Mouse (Mus musculus) CH12.LX (cell line): Measurements from ENCODE around the gene Prss21. TPM values are rescaled to one million over a fixed set of nuclear protein-coding genes. Genes with fewer than 3 reads are reported as not detected.

ENCODE experiments used
- DNase-seq: peaks from one replicate; pipeline ENCODE4 v3.0.0-alpha.2; 2013; ENCODE audit errors: extremely low read depth
- H3K27ac ChIP-seq: 2 replicates; pipeline ENCODE4 v1.5.1; 2012; ENCODE audit warnings: low read depth, mild to moderate bottlenecking, control low read depth, moderate library complexity; ENCODE audit not compliant: insufficient read depth
- H3K27me3 ChIP-seq: replicated peaks from 2 replicates; pipeline ENCODE3; 2012; ENCODE audit warnings: inconsistent platforms
- H3K36me3 ChIP-seq, 2 experiments: replicated peaks in 1 of 2; 2 replicates each; pipeline versions ENCODE3 to v1.6.1; 2012; ENCODE audit warnings: inconsistent platforms in 1 of 2, low read length in 1 of 2, mild to moderate bottlenecking in 1 of 2, mixed read lengths in 1 of 2, moderate library complexity in 1 of 2; ENCODE audit not compliant: control insufficient read depth in 1 of 2, insufficient read depth in 1 of 2
- H3K4me1 ChIP-seq, 2 experiments: 2 replicates each; pipeline ENCODE4 v1.6.1; 2012; ENCODE audit warnings: inconsistent platforms in 1 of 2, moderate library complexity in 1 of 2; ENCODE audit not compliant: insufficient read depth in 2 of 2, control insufficient read depth in 1 of 2
- H3K4me2 ChIP-seq: 2 replicates; pipeline ENCODE4 v1.6.1; 2012; ENCODE audit warnings: low read depth, mild to moderate bottlenecking, control low read depth; ENCODE audit not compliant: poor library complexity, insufficient read depth, severe bottlenecking
- H3K4me3 ChIP-seq, 3 experiments: fragments of 150-350 bp in 1 of 3; sonication (generic) in 1 of 3; replicated peaks in 1 of 3; 2 replicates each; pipeline versions ENCODE3 to v1.5.1; 2011 to 2012; ENCODE audit warnings: low read depth in 2 of 3, low read length in 2 of 3, mild to moderate bottlenecking in 2 of 3, moderate library complexity in 2 of 3, control low read depth in 1 of 3, improper control_type of control experiment in 1 of 3, inconsistent platforms in 1 of 3, mixed read lengths in 1 of 3; ENCODE audit not compliant: poor library complexity in 1 of 3
- H3K79me2 ChIP-seq: replicated peaks from 2 replicates; pipeline ENCODE4 v1.6.1; 2012; ENCODE audit warnings: mild to moderate bottlenecking, moderate library complexity; ENCODE audit not compliant: control insufficient read depth, poor library complexity, insufficient read depth, severe bottlenecking; ENCODE audit errors: extremely low read depth
- H3K9ac ChIP-seq: 2 replicates; pipeline ENCODE4 v1.6.1; 2012; ENCODE audit warnings: low read depth, mild to moderate bottlenecking, control low read depth, moderate library complexity; ENCODE audit not compliant: insufficient read depth
- H3K9me3 ChIP-seq: replicated peaks from 2 replicates; pipeline ENCODE3; 2012; ENCODE audit warnings: low read length, inconsistent platforms, mixed read lengths
- BHLHE40 ChIP-seq: IDR thresholded peaks from 2 replicates; pipeline ENCODE4 v1.6.1; 2011; ENCODE audit warnings: mild to moderate bottlenecking, low read depth, low read length, improper control_type of control experiment
- CHD1 ChIP-seq: IDR thresholded peaks from 2 replicates; pipeline ENCODE4 v1.6.1; 2012; ENCODE audit warnings: low read depth, low read length, improper control_type of control experiment, inconsistent platforms
- CTCF ChIP-seq, 2 experiments: IDR thresholded peaks in 1 of 2; conservative IDR thresholded peaks in 1 of 2; 2 replicates each; pipeline ENCODE4 v1.5.1; 2011 to 2012; ENCODE audit warnings: low read depth in 2 of 2, low read length in 2 of 2, improper control_type of control experiment in 1 of 2, inconsistent platforms in 1 of 2, mild to moderate bottlenecking in 1 of 2, moderate library complexity in 1 of 2
- E2F4 ChIP-seq: IDR thresholded peaks from 2 replicates; pipeline ENCODE4 v1.6.1; 2011; ENCODE audit warnings: low read depth, low read length, improper control_type of control experiment; ENCODE audit not compliant: insufficient replicate concordance
- ELF1 ChIP-seq: IDR thresholded peaks from 2 replicates; pipeline ENCODE4 v1.6.1; 2014; ENCODE audit warnings: low read depth, mild to moderate bottlenecking, inconsistent platforms, low read length, improper control_type of control experiment
- EP300 ChIP-seq: IDR thresholded peaks from 2 replicates; pipeline ENCODE4 v1.6.1; 2011; ENCODE audit warnings: low read length, improper control_type of control experiment
- ETS1 ChIP-seq: conservative IDR thresholded peaks from 2 replicates; pipeline ENCODE4 v1.6.1; 2012; ENCODE audit warnings: low read depth, mild to moderate bottlenecking, inconsistent platforms, low read length, improper control_type of control experiment, moderate library complexity
- IRF4 ChIP-seq: IDR thresholded peaks from 2 replicates; pipeline ENCODE4 v1.6.1; 2014; ENCODE audit warnings: low read depth, mild to moderate bottlenecking, inconsistent platforms, low read length, improper control_type of control experiment
- JUN ChIP-seq: IDR thresholded peaks from 2 replicates; pipeline ENCODE4 v1.6.1; 2011; ENCODE audit warnings: low read depth, mild to moderate bottlenecking, low read length, improper control_type of control experiment, moderate library complexity; ENCODE audit not compliant: insufficient read depth
- JUND ChIP-seq: conservative IDR thresholded peaks from 2 replicates; pipeline ENCODE4 v1.6.1; 2011; ENCODE audit warnings: low read depth, low read length, improper control_type of control experiment
- KAT2A ChIP-seq: IDR thresholded peaks from 2 replicates; pipeline ENCODE4 v1.6.1; 2012; ENCODE audit warnings: low read length, improper control_type of control experiment, inconsistent platforms; ENCODE audit not compliant: insufficient replicate concordance
- MAX ChIP-seq: IDR thresholded peaks from 2 replicates; pipeline ENCODE4 v1.6.1; 2011; ENCODE audit warnings: low read length, improper control_type of control experiment
- MAZ ChIP-seq: IDR thresholded peaks from 2 replicates; pipeline ENCODE4 v1.6.1; 2012; ENCODE audit warnings: low read depth, mild to moderate bottlenecking, inconsistent platforms, low read length, improper control_type of control experiment, moderate library complexity
- MEF2A ChIP-seq: IDR thresholded peaks from 2 replicates; pipeline ENCODE4 v1.6.1; 2014; ENCODE audit warnings: low read depth, mild to moderate bottlenecking, inconsistent platforms, low read length, improper control_type of control experiment, borderline replicate concordance
- MXI1 ChIP-seq: IDR thresholded peaks from 2 replicates; pipeline ENCODE4 v1.6.1; 2011; ENCODE audit warnings: mild to moderate bottlenecking, low read depth, low read length, improper control_type of control experiment
- MYC ChIP-seq: IDR thresholded peaks from 2 replicates; pipeline ENCODE4 v1.6.1; 2011; ENCODE audit warnings: low read depth, mild to moderate bottlenecking, improper control_type of control experiment, low read length
- NELFE ChIP-seq: IDR thresholded peaks from 2 replicates; pipeline ENCODE4 v1.6.1; 2011; ENCODE audit warnings: low read depth, low read length, improper control_type of control experiment
- NRF1 ChIP-seq: IDR thresholded peaks from 2 replicates; pipeline ENCODE4 v1.6.1; 2014; ENCODE audit warnings: low read depth, mild to moderate bottlenecking, inconsistent platforms, low read length, improper control_type of control experiment, moderate library complexity
- PAX5 ChIP-seq: IDR thresholded peaks from 2 replicates; pipeline ENCODE4 v1.6.1; 2012; ENCODE audit warnings: low read length, inconsistent platforms, mixed read lengths
- POLR2A ChIP-seq: IDR thresholded peaks from 2 replicates; pipeline ENCODE4 v1.6.1; 2011; ENCODE audit warnings: low read depth, mild to moderate bottlenecking, improper control_type of control experiment, low read length
- POLR2AphosphoS2 ChIP-seq: IDR thresholded peaks from 2 replicates; pipeline ENCODE4 v1.6.1; 2011; ENCODE audit warnings: low read depth, low read length, improper control_type of control experiment
- RCOR1 ChIP-seq: conservative IDR thresholded peaks from 2 replicates; pipeline ENCODE4 v1.6.1; 2012; ENCODE audit warnings: low read depth, mild to moderate bottlenecking, inconsistent platforms, low read length, improper control_type of control experiment
- SMC3 ChIP-seq: IDR thresholded peaks from 2 replicates; pipeline ENCODE4 v1.6.1; 2011; ENCODE audit warnings: low read depth, low read length, improper control_type of control experiment
- TBP ChIP-seq: conservative IDR thresholded peaks from 2 replicates; pipeline ENCODE4 v1.6.1; 2011; ENCODE audit warnings: low read depth, low read length, improper control_type of control experiment
- UBTF ChIP-seq: IDR thresholded peaks from 2 replicates; pipeline ENCODE4 v1.6.1; 2012; ENCODE audit warnings: low read depth, mild to moderate bottlenecking, inconsistent platforms, low read length, improper control_type of control experiment, moderate library complexity
- USF1 ChIP-seq: IDR thresholded peaks from 2 replicates; pipeline ENCODE4 v1.6.1; 2014; ENCODE audit warnings: low read depth, mild to moderate bottlenecking, inconsistent platforms, low read length, improper control_type of control experiment
- USF2 ChIP-seq: conservative IDR thresholded peaks from 2 replicates; pipeline ENCODE4 v1.6.1; 2011; ENCODE audit warnings: low read depth, low read length, improper control_type of control experiment
- ZC3H11A ChIP-seq: IDR thresholded peaks from 2 replicates; pipeline ENCODE4 v1.6.1; 2012; ENCODE audit warnings: low read depth, mild to moderate bottlenecking, inconsistent platforms, low read length, improper control_type of control experiment
- ZMIZ1 ChIP-seq: IDR thresholded peaks from 2 replicates; pipeline ENCODE4 v1.6.1; 2012; ENCODE audit warnings: low read depth, mild to moderate bottlenecking, inconsistent platforms, low read length, improper control_type of control experiment
- ZNF384 ChIP-seq: IDR thresholded peaks from 2 replicates; pipeline ENCODE4 v1.6.1; 2012; ENCODE audit warnings: low read depth, low read length, improper control_type of control experiment, inconsistent platforms
- dilution Hi-C: fragments of 300-500 bp; cut with MboI; formaldehyde crosslinking; loops from 2 replicates; pipeline ENCODE4 v1.14.3; 2020; ENCODE audit warnings: low sequenced_read_pairs; ENCODE audit not compliant: extremely low pct_unique_long_range_greater_than_20kb, extremely low pct_ligation_motif_present
- in situ Hi-C: fragments of 300-500 bp; cut with MboI; formaldehyde crosslinking; loops from 3 replicates; pipeline ENCODE4 v1.14.3; 2019; ENCODE audit warnings: low sequenced_read_pairs, low pct_ligation_motif_present, low pct_unique_long_range_greater_than_20kb, mixed read lengths
- polyA plus RNA-seq: library from polyadenylated mRNA; unstranded; fragments of >175 nt; gene quantifications from 2 replicates; pipeline ENCODE4 v1.2.1, GENCODE M21; 2012; ENCODE audit warnings: low read depth; ENCODE audit not compliant: insufficient read length
- total RNA-seq, 2 experiments: library from RNA; depleted of rRNA; stranded (reverse); fragments of 300-350 nt in 1 of 2; fragments of >200 nt in 1 of 2; gene quantifications; 2 replicates each; pipeline ENCODE4 v1.2.3; 2012 to 2014

Gene Prss21
- total and polyA plus RNA-seq, 3 experiments: not detected

DNA sequence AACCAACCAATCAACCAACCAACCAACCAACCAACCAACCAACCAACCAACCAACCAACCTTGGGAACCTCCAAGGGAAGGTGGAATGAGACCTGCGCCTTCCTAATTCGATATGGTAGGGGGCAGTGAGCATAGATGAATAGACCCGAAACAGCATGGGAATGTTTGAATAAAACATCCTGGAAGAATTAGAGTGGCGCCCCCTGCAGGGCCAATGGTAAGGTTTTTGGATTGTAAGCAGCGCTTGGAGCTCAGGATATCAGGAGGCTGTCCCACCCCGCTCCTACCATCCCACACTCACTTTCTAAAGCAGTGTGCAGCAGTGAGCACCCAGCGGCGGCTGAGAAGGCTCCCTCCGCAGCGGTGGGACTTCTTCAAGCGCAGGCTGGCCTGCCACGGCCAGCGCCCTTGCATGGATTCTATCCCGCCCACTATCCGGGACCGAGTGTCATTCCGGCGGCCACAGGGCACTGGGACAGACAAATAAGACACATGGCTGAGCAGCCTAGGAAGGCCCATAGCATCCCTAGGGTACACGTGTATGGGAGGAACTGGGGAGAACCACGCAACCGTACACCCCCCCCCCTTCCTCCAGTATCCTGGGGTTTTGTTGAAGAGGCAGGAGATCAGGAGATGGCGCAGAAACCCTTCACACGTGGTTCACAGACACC is 24.6 kb upstream of the Prss21 start:
- in situ Hi-C loops (no loop called here), dilution Hi-C loops (no loop called here)
- no peaks in the 10 kb centered on the region for H3K36me3 ChIP-seq
- TF ChIP-seq JUND (no peak), ETS1 (no peak), POLR2A (no peak), IRF4 (no peak), UBTF (no peak), SMC3 (0 out of 2 replicates have a peak, but pooled peaks have one; percentile 18), USF2 (no peak), CTCF (conservative IDR thresholded peaks at IDR 0.05 in 1 of 2, IDR thresholded peaks at IDR 0.05 in 1 of 2; ENCODE audit: low read depth in 2 of 2, low read length in 2 of 2) (peak in 1 of 2 experiments; percentile 50; a peak in 2 of 4 replicates), USF1 (no peak), POLR2AphosphoS2 (no peak)
- no peak overlapping the region for H3K9ac ChIP-seq
- H3K27ac ChIP-seq: no peak overlapping the region
- H3K79me2 ChIP-seq: no peaks in the 10 kb centered on the region
- no peak for DNase-seq
- peak overlapping the region in 1 of 3 experiments; percentile 11 for H3K4me3 ChIP-seq
- H3K4me2 ChIP-seq: no peak overlapping the region
- H3K27me3 ChIP-seq: no peaks in the 10 kb centered on the region
- no peaks in the 10 kb centered on the region for H3K9me3 ChIP-seq
- peaks cover 4 to 5% of the 10 kb centered on the region in 2 experiments; a peak in 1 of 4 replicates for H3K4me1 ChIP-seq

DNA sequence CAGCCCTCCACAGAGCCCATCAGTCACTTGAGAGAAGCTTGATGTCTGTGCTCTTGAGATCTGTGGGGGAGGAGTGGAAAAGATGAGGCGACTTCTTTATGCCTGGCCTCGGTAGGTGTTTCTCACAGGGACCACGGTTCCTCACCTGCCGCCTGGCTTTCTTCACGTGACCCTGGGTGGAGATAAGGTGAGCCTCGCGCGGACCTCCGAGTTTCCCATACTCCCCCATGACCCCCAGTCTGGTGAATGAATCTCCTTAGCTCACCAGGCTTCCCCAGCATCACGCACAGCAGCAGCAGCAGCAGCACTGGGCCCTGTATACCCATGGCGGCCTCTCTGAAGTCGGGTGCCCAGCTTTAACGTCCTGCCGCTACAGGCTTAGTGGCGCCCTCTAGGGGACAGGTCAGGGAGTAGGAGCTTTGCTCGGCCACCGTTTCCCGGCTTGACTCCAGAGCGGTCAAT is 24.0 kb upstream of the Prss21 start, which contains the start of the genes Prss32 and Prss41:
TSS of gene Prss32 (plus strand) at position 44 of the 462 bp plus-strand sequence.
TSS of gene Prss41 (minus strand) at position 361 of the 462 bp plus-strand sequence.
- peak within 1 kb of the TSS; percentile 13; the same call in 1 of the 2 replicates for H3K4me2 ChIP-seq
- dilution Hi-C loops (no loop called here), in situ Hi-C loops (no loop called here)
- H3K36me3 ChIP-seq: no peaks in the 10 kb centered on the region
- DNase-seq: peak; percentile 48
- H3K27ac ChIP-seq: no peak within 1 kb of the TSS
- H3K9me3 ChIP-seq: no peaks in the 10 kb centered on the region
- H3K4me1 ChIP-seq: peaks cover 4 to 5% of the 10 kb centered on the region in 2 experiments; a peak in 1 of 4 replicates
- no peak within 1 kb of the TSS for H3K9ac ChIP-seq
- H3K27me3 ChIP-seq: no peaks in the 10 kb centered on the region
- no peaks in the 10 kb centered on the region for H3K79me2 ChIP-seq
- H3K4me3 ChIP-seq: peak within 1 kb of the TSS in 1 of 3 experiments; percentile 11
- TF ChIP-seq ELF1: no peak
- no peak for TF ChIP-seq ETS1
- no peak for TF ChIP-seq NRF1
- no peak for TF ChIP-seq JUND
- no peak for TF ChIP-seq ZMIZ1
- no peak for TF ChIP-seq EP300
- TF ChIP-seq MXI1: no peak
- no peak for TF ChIP-seq MAZ
- TF ChIP-seq POLR2AphosphoS2: no peak
- no peak for TF ChIP-seq TBP
- no peak for TF ChIP-seq ZC3H11A
- no peak; the same call in 1 of the 2 replicates for TF ChIP-seq RCOR1
- TF ChIP-seq IRF4: no peak
- no peak for TF ChIP-seq E2F4
- TF ChIP-seq CTCF (conservative IDR thresholded peaks at IDR 0.05 in 1 of 2, IDR thresholded peaks at IDR 0.05 in 1 of 2; ENCODE audit: low read depth in 2 of 2, low read length in 2 of 2): peak; percentile 35 to 76; a peak in 3 of 4 replicates
- TF ChIP-seq POLR2A: no peak
- no peak for TF ChIP-seq ZNF384
- no peak for TF ChIP-seq MYC
- no peak for TF ChIP-seq PAX5
- TF ChIP-seq KAT2A: no peak
- TF ChIP-seq USF2: no peak
- 0 out of 2 replicates have a peak, but pooled peaks have one; percentile 35 for TF ChIP-seq MAX
- no peak for TF ChIP-seq NELFE
- TF ChIP-seq UBTF: no peak
- no peak for TF ChIP-seq JUN
- peak; percentile 82 for TF ChIP-seq BHLHE40
- peak; percentile 40 for TF ChIP-seq SMC3
- TF ChIP-seq CHD1: no peak
- TF ChIP-seq MEF2A: no peak
- TF ChIP-seq USF1: peak; percentile 31; the same call in 1 of the 2 replicates
